Mouse (Mus musculus): ENCODE measurements at regions not wholly inside any gene's neighbourhood (a gene's known extent, or its start where the extent isn't known, plus 50 kb on each side); places are given as distances from the start of the nearest gene placed in this dataset.

DNA sequence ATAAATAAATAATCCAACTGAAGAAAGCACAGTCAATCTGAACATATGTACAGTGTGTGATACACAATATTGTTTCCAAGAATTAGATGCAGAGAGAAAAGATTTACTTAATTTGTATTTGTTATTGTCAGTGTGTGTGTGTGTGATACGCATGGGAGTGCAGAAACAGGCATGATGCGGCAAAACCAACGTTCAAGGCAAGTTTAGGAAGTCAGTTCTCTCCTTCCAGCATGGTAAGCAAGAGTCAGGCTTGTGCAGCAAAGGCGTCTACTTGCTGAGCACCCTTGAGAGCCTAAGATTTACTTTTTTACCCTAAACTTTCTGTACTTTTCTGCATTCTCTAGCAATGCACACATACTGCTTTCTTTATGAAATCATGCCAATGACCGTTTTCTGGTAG is 102.7 kb upstream of the Sstr4 start:
- no peak for DNase-seq

DNA sequence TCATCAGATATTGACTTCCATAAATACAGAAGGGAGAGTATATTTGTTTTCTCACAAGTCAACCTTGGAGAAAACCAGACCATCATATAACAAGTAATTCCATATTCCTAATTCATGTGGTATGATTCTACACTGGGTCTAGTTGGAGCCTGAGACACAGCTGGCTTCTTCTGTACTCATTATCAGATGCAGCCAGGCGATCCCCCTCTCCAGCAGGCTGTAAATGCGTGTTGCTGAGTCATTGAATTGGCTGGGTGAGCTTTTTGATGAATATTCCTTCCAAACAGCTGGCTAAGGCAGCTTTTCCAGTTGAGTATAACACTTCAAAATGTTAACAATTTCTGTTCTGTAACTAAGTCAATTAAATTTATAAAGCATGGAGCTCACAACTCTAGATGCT is 102.2 kb upstream of the Sstr4 start:
- no peak for DNase-seq

- DNase-seq: no peak
Observed at GRCm38 (mm10) chr2:148300879-148301278, 94.3 kb upstream of the Sstr4 start.

- no peak for DNase-seq
Observed at GRCm38 (mm10) chr2:148312255-148312654, 82.9 kb upstream of the Sstr4 start.

DNA sequence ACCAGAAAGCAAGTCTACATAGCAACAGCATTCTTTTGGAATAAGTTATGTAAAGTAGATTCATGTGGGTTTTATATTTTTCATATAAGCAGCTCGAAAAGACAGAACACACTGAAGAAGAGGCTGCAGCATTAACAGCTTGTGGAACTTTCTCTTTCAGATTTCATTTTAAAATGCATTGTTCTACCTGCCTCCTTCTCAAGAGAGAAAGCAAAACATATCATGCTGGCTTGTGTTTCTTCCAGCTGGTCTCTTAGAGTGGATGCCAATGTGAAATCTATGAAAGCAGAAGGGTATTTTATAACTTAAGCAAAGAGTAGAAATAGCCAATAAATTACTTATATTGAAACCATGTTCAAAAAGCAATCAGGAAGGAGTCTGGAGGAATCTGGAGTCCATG is 74.2 kb upstream of the Sstr4 start:
- no peak for DNase-seq

GRCm38 (mm10) chr2:148325362-148325761 is 69.8 kb upstream of the Sstr4 start:
- DNase-seq: no peak

- DNase-seq: no peak
Observed at GRCm38 (mm10) chr2:148325854-148326387, 69.2 kb upstream of the Sstr4 start.

DNA sequence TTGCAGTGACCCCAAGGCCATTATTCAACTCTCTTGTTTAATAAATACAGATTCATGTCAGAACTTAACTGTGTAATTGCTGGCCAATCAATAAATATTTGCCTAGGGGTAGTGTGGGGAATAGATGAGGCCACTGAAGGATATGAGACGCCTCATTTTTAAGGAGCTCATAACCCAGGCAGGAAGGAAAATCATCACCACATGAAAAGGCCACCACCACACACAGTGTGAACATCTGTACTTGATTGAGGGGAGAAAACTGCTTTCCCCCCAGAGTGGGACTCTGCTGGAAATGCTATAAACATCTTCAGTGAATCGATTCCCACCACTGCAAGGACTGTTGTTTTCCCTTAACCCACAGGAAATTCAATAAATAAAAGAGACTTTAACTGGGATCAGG is 68.7 kb upstream of the Sstr4 start:
- no peak for DNase-seq

DNA sequence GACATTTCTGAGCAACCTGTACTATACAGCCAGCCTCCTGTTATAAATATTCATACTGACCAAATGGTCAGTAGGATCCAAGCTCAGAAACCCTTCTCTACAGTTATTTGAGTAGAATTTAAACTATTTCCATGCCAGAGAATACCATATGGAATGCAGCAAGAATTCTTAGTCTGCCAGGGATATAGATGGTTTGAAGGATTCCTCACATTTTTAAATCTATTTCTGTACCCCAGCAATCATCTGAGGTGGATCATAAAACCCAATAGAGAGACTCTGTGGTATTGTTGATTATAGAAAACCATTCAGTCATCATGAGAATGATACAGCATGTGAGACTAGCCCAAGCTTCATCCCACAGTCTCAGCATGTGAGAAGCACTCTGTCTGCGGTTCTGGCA is 67.6 kb upstream of the Sstr4 start:
- DNase-seq: no peak

- DNase-seq: no peak
Observed at GRCm38 (mm10) chr2:148330368-148330767, 64.8 kb upstream of the Sstr4 start.

GRCm38 (mm10) chr2:148334555-148334954 is 60.6 kb upstream of the Sstr4 start:
- DNase-seq: no peak

DNA sequence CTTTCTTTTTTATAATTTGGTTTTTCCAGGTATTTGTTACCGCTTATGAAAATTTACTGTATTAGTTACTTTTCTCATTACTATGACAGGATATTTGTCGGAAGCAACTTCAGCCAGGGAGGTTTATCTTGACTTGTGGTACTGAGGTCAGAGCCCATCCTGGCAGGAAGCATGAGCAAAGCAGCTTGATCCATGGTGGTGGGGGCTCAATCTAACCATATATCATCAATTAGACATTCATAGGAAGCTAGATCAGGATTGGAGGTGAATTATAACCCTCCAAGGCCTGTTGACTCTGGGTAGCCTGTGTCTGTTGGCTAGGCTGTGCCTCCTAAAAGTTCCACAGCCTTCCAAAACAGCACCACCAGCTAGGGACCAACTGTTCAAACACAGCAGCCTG is 58.5 kb upstream of the Sstr4 start:
- DNase-seq: no peak

GRCm38 (mm10) chr2:148338308-148338768 is 56.8 kb upstream of the Sstr4 start:
- no peak for DNase-seq

- no peak for DNase-seq
Observed at GRCm38 (mm10) chr2:148338894-148339293, 56.2 kb upstream of the Sstr4 start.

DNA sequence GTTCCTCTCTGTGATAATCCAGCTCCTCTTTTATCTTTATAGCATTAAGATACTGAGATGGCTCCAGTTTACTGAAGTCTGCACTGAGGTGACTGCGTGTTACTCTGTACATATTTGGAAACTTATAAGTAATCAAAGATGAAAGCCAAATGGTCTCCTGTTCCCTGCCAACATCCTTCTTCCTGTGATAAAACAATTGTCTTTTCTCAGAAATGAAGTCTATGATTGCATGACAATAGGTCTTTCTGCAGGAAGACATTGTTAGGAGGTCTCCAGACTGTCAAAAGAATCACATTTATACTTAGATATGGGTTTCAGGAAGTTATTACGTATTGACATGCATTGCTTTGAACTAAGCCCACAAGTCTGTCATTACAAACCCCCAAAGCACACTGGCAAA is 51.0 kb upstream of the Sstr4 start:
- DNase-seq: no peak

All from right cerebral cortex, postnatal 25 days (tissue).